Mouse (Mus musculus): ENCODE measurements around the gene Eif3f.
A peak's percentile ranks its signal among the peaks of the same experiment; 100 is the strongest.

Eif3f gene

GRCm38 (mm10) chr7:108933794-108934731, at the start of gene Eif3f:
Eif3f (plus strand) TSS chr7:108934417.
- peak; percentile 83 to 90 for DNase-seq (ENCODE audit: low spot score in 2 of 2)

- DNase-seq (ENCODE audit: low spot score in 2 of 2): no peak
These were observed 49.3 kb upstream of the Eif3f start, which contains the start of gene Olfr518 for GRCm38 (mm10) chr7:108884906-108885305. Olfr518 (minus strand) TSS chr7:108885006.

- DNase-seq (ENCODE audit: low spot score in 2 of 2): no peak
These were observed 39.9 kb upstream of the Eif3f start, which contains the start of gene Olfr519 for GRCm38 (mm10) chr7:108894320-108894719. Olfr519 (minus strand) TSS chr7:108894420.

GRCm38 (mm10) chr7:108903969-108904368, 30.2 kb upstream of the Eif3f start:
- DNase-seq (ENCODE audit: low spot score in 2 of 2): no peak

GRCm38 (mm10) chr7:108927043-108927442, 7.2 kb upstream of the Eif3f start:
- no peak for DNase-seq (ENCODE audit: low spot score in 2 of 2)

- no peak for DNase-seq (ENCODE audit: low spot score in 2 of 2)
These were observed 5.7 kb upstream of the Eif3f start for GRCm38 (mm10) chr7:108928280-108929188.

DNA sequence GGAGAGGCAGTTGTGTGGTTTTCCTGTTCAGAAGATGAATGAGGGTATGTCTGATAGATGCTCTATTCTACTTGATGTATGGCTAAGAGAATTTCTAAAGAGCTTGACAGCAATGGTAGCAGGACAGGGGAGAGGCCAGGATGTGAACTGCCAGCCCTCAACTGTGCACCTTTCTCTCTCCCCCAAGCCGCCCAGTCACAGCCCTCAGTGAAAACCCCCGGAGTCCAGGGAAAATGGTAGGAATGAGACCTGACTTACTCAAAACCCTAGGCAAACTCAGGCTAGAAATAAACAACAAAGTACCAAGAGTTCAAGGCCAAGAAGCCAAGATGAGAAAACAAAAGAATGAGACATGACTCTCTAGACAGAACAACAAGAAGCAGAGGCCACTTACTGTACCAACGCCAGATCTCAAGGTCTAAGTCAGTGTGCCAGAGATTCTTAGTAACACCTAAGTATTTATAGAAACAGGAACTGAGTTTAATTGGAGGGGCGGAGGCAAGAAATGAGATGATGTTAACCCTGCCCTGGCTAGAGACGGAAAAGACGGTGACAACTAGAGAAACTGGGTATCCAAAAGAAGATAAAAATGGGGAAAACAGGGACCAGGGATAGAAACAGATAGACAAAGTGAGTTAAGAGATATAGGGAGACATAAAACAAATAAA, 4.4 kb upstream of the Eif3f start, which contains the start of gene Nlrp10:
Gene Nlrp10 (minus strand): TSS at position 453 of the 668 bp plus-strand sequence.
- no peak for DNase-seq (ENCODE audit: low spot score in 2 of 2)

GRCm38 (mm10) chr7:108934836-108935235, 619 bp downstream of the Eif3f start:
- no peak for DNase-seq (ENCODE audit: low spot score in 2 of 2)

- DNase-seq (ENCODE audit: low spot score in 2 of 2): no peak
These were observed 1.2 kb downstream of the Eif3f start for GRCm38 (mm10) chr7:108935411-108935810.

DNA sequence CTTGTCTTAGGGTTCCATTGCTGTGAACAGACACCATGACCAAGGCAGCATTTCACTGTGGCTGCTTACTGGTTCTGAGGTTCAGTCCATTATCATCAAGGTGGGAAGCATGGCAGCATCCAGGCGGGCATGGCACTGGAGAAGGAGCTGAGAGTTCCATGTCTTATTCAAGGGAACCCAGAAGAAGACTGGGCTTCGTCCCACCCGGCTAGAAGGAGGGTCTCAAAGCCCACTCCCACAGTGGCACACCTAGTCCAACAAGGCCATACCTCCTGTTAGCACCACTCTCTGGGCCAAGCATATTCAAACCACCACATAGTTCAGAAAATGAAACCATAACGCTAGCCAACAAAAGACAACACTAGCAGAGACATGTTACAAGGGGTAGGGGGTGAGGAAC, 2.4 kb downstream of the Eif3f start:
- DNase-seq (ENCODE audit: low spot score in 2 of 2): no peak

- peak; percentile 28 to 68 for DNase-seq (ENCODE audit: low spot score in 2 of 2)
These were observed 7.2 kb downstream of the Eif3f start for GRCm38 (mm10) chr7:108941466-108941865.

DNA sequence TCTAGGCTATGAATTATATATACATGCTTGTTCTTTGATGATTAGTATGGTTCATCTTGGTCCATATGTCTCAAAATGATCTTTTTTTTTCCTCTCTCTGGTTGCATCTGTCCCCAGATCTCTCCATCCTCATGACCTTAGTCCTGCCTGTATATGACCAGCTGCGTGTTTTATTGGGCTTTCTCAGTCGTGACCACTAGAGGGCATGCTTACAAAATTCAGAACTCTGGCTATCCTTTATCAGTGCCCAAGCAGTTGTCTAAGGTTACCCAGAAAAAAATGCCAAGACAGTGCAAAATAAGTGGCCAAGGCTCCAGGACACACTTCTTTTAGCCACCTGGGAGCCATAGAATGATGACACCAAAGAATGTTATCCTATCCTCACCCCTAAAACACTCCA, 9.8 kb downstream of the Eif3f start:
- no peak for DNase-seq (ENCODE audit: low spot score in 2 of 2)

- DNase-seq (ENCODE audit: low spot score in 2 of 2): no peak
These were observed 14.4 kb downstream of the Eif3f start for GRCm38 (mm10) chr7:108948611-108949010.

DNA sequence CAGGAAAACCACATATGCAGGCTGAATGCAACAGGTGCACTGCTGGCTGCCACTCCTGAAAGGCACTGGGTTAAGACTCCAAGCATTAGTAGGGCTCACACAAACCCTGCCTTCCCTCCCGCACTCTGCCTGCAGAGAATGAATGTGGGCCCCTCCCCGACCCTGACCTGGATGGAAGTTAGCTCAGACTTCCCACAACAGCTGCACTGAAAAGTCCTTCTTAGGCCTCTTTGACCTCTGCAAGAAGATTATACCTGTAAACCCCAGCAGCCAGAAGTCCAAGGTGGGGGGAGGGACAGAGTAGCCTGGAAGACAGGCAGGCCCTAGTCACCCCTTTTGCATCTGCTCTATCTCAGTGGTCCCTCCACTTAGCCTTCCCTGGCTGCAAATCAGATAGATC, 15.1 kb downstream of the Eif3f start:
- no peak for DNase-seq (ENCODE audit: low spot score in 2 of 2)

GRCm38 (mm10) chr7:108950312-108950761, 16.1 kb downstream of the Eif3f start, which contains the start of gene Tub:
Tub (plus strand) TSS chr7:108950338.
- no peak for DNase-seq (ENCODE audit: low spot score in 2 of 2)

DNA sequence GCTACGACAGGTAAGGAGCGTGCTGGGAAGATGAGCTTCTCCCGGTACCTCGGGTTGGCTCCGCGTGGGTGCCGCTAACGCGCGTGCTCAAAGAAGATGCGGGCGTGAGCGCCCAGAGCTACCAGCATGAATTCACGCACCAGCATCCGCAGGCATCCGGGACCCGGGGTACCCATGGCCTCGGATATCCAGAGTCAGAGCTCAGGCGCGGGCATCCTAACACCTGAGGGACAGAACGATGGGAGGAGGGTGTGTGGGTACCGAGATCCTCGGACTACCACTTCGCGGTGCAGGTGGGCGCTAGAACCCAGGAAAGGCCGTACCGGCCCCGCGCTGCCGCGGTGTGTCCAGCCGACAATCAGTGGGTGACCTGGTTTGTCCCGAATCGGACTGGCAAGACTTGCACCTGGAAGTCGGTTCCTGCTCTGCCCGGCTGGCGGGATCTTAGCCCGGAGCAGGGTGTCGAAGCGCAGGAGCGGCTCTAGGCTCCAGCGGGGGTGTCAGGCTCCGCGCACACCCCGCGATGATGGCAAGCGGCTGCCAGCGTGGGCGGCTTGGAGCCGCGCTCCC, 16.6 kb downstream of the Eif3f start:
- DNase-seq (ENCODE audit: low spot score in 2 of 2): peak in 1 of 2 experiments; percentile 43

DNA sequence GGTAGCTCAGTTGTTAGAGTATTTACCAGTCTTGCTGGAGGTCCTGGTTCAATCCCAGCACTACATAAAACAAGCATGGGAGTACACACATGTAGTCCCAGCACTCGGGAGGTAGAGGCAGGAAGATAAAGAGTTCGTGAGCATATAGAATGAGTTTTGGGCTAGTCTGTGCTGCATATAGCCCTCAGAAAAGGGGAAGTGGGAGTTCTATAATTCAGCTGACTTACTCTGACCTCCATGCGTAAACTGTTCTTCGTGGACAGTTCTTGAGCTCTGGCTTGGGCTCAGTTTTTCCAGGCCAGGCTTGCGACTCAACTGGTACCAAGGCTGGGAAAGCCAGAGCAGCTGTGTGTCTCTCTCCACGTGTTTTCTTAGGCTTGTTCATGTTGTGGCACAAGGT, 18.6 kb downstream of the Eif3f start:
- no peak for DNase-seq (ENCODE audit: low spot score in 2 of 2)

DNA sequence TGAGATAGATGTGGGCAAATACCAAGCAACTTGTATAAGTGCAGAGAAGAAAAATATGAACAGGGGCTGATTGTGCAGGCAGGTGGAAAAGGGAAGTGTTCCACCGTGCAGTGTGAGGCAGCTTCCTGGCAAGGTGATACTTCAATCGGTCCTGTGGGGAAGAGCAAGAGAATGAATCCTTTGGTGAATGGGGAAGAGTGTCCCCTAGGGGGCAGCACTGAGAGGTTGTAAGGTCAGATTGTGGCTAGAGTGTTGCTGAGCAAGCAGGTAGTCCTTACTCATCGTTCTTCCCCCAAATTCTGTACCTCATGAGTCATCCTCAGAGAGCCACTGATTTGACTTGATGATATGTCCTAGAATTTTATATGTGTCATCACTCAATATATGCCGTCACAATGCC, 20.0 kb downstream of the Eif3f start:
- no peak for DNase-seq (ENCODE audit: low spot score in 2 of 2)

GRCm38 (mm10) chr7:108957734-108958133, 23.5 kb downstream of the Eif3f start:
- no peak for DNase-seq (ENCODE audit: low spot score in 2 of 2)

- DNase-seq (ENCODE audit: low spot score in 2 of 2): no peak
These were observed 31.8 kb downstream of the Eif3f start for GRCm38 (mm10) chr7:108965968-108966367.
